23 mouse cellular contexts compared by ENCODE assay signal in the genomic region with DNA sequence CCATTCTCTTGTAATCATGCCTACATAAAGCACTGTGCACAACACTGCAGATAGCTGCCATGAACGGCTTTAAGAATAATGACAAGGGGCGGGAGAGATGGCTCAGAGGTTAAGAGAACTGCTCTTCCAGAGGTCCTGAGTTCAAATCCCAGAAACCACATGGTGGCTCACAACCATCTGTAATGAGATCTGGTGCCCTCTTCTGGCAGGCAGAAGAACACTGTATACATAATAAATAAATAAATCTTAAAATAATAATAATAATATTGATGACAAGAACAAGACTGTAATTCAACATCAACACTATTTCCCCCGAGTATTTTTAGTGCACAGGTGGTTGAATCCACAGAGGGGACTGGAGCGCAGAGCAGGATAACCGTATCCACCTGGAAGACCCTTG. TPM values are rescaled to one million over a fixed set of nuclear protein-coding genes. Genes with fewer than 3 reads are reported as not detected.
A peak's percentile ranks its signal among the peaks of the same experiment; 100 is the strongest.
DNase-seq lines count a peak whose midpoint lies in the region; ATAC-seq and TF ChIP-seq lines count a peak whose summit lies in the region.
"Had no signal": no experiment of that assay in that cellular context is flagged by ENCODE, and none has a peak within 500 bp of the region (broad histone marks: within the 10 kb centered on the region; RNA-seq: fewer than 3 reads in every experiment).

No protein-coding gene starts in this region.

- no peaks in the 10 kb centered on the region for H3K27me3 ChIP-seq in intestine, postnatal 0 days (replicated peaks; ENCODE audit: control insufficient read depth, insufficient read depth, low read length)
- H3K27me3 ChIP-seq in intestine, embryonic 15.5 days (replicated peaks): no peaks in the 10 kb centered on the region
- no peaks in the 10 kb centered on the region for H3K27me3 ChIP-seq in midbrain, postnatal 0 days (ENCODE audit: insufficient read depth, low read length)
- no peaks in the 10 kb centered on the region for H3K27me3 ChIP-seq in midbrain, embryonic 16.5 days (ENCODE audit: control insufficient read depth, insufficient read depth, low read depth, low read length)
- H3K27me3 ChIP-seq: forebrain, embryonic 13.5 days; heart, embryonic 15.5 days had no signal

- H3K4me2 ChIP-seq in intestine, postnatal 0 days (replicated peaks; ENCODE audit: low read depth): no peak overlapping the region
- H3K4me2 ChIP-seq in intestine, embryonic 15.5 days (replicated peaks): no peak overlapping the region
- H3K4me2 ChIP-seq in midbrain, postnatal 0 days (ENCODE audit: low read depth, low read length, poor library complexity, severe bottlenecking): no peak overlapping the region
- H3K4me2 ChIP-seq in midbrain, embryonic 16.5 days (ENCODE audit: low read length): no peak overlapping the region
- H3K4me2 ChIP-seq: forebrain, embryonic 13.5 days; heart, embryonic 11.5 days; heart, embryonic 15.5 days; hindbrain, embryonic 14.5 days had no signal

- DNase-seq in left cerebral cortex, adult 2 months (ENCODE audit: extremely low spot score in 1 of 2, low spot score in 2 of 2): no peak
- DNase-seq in left cerebral cortex, postnatal 14 days (ENCODE audit: low spot score in 2 of 2): no peak
- DNase-seq in midbrain, postnatal 0 days (ENCODE audit: low spot score): no peak
- DNase-seq in retina, postnatal 1 day: no peak
- DNase-seq: adrenal gland, adult 8-10 months; adrenal gland, postnatal 36 days; cerebellum, adult 2 months; cerebellum, postnatal 10 days; forebrain, postnatal 0 days; gastrocnemius, postnatal 36 days; heart, adult 11 months; heart, postnatal 14 days had no signal

- H3K4me1 ChIP-seq in intestine, postnatal 0 days (replicated peaks; ENCODE audit: control insufficient read depth, insufficient read depth, low read length): no peaks in the 10 kb centered on the region
- peaks cover 3% of the 10 kb centered on the region; the same call in 1 of the 2 replicates for H3K4me1 ChIP-seq in intestine, embryonic 15.5 days (replicated peaks)
- H3K4me1 ChIP-seq in midbrain, postnatal 0 days (ENCODE audit: insufficient read depth, low read length): no peaks in the 10 kb centered on the region
- H3K4me1 ChIP-seq in midbrain, embryonic 16.5 days (ENCODE audit: control insufficient read depth, insufficient read depth, low read length): peaks cover 13% of the 10 kb centered on the region

- TF ChIP-seq CTCF in intestine, postnatal 0 days (IDR thresholded peaks at IDR 0.05; ENCODE audit: low read depth): peak; percentile 41
- TF ChIP-seq CTCF in left cerebral cortex, adult 2 months (IDR thresholded peaks at IDR 0.05): peak; percentile 39
- TF ChIP-seq CTCF in midbrain, postnatal 0 days (IDR thresholded peaks at IDR 0.05): peak; percentile 49

- no peak overlapping the region for H3K9ac ChIP-seq in intestine, postnatal 0 days (ENCODE audit: low read depth, low read length)
- no peak overlapping the region for H3K9ac ChIP-seq in intestine, embryonic 15.5 days
- H3K9ac ChIP-seq in midbrain, postnatal 0 days (replicated peaks; ENCODE audit: low read length, poor library complexity, severe bottlenecking): no peak overlapping the region
- no peak overlapping the region for H3K9ac ChIP-seq in midbrain, embryonic 16.5 days (ENCODE audit: low read depth, low read length)
- H3K9ac ChIP-seq: forebrain, embryonic 13.5 days; forebrain, postnatal 0 days; heart, embryonic 15.5 days; hindbrain, embryonic 14.5 days had no signal

- H3K36me3 ChIP-seq in intestine, postnatal 0 days (ENCODE audit: control insufficient read depth, insufficient read depth): no peaks in the 10 kb centered on the region
- no peaks in the 10 kb centered on the region for H3K36me3 ChIP-seq in intestine, embryonic 15.5 days
- peaks cover 15% of the 10 kb centered on the region; the same call in 1 of the 2 replicates for H3K36me3 ChIP-seq in midbrain, postnatal 0 days (ENCODE audit: insufficient read depth, low read length)
- peaks cover 14% of the 10 kb centered on the region for H3K36me3 ChIP-seq in midbrain, embryonic 16.5 days (ENCODE audit: control insufficient read depth, insufficient read depth, low read length)
- H3K36me3 ChIP-seq: heart, embryonic 15.5 days had no signal

- no peak for ATAC-seq in intestine, postnatal 0 days
- ATAC-seq in intestine, embryonic 15.5 days: no peak
- ATAC-seq in midbrain, postnatal 0 days (ENCODE audit: low FRiP score): no peak
- no peak for ATAC-seq in midbrain, embryonic 16.5 days
- ATAC-seq: forebrain, embryonic 13.5 days; forebrain, postnatal 0 days had no signal

- intact Hi-C loops in left cerebral cortex, adult 2 months (cut with DNase I): loop anchor here (5.0 kb wide), 1 partner anchor 149 kb away; no protein-coding TSS in a partner anchor
- intact Hi-C loops in left cerebral cortex, postnatal 14 days (cut with DNase I): no loop called here

- no peaks in the 10 kb centered on the region for H3K9me3 ChIP-seq in intestine, postnatal 0 days (ENCODE audit: control insufficient read depth)
- H3K9me3 ChIP-seq in intestine, embryonic 15.5 days: no peaks in the 10 kb centered on the region
- no peaks in the 10 kb centered on the region for H3K9me3 ChIP-seq in midbrain, postnatal 0 days (ENCODE audit: low read length)
- H3K9me3 ChIP-seq in midbrain, embryonic 16.5 days (replicated peaks; ENCODE audit: control insufficient read depth, low read length, poor library complexity, severe bottlenecking): no peaks in the 10 kb centered on the region
- H3K9me3 ChIP-seq: embryonic facial prominence, embryonic 10.5 days; forebrain, embryonic 13.5 days; heart, embryonic 15.5 days had no signal

- no peak overlapping the region for H3K27ac ChIP-seq in intestine, postnatal 0 days (ENCODE audit: low read depth, low read length)
- H3K27ac ChIP-seq in intestine, embryonic 15.5 days: no peak overlapping the region
- no peak overlapping the region for H3K27ac ChIP-seq in left cerebral cortex, adult 2 months
- no peak overlapping the region for H3K27ac ChIP-seq in midbrain, postnatal 0 days (ENCODE audit: low read depth, low read length)
- H3K27ac ChIP-seq in midbrain, embryonic 16.5 days (ENCODE audit: low read length): no peak overlapping the region
- H3K27ac ChIP-seq: embryonic facial prominence, embryonic 10.5 days; forebrain, embryonic 13.5 days; heart, embryonic 15.5 days; hindbrain, embryonic 14.5 days had no signal

- 86% methylated on average over 5 of the region's 5 CpGs for WGBS in intestine, postnatal 0 days
- 90% methylated on average over 5 of the region's 5 CpGs for WGBS in intestine, embryonic 15.5 days
- WGBS in midbrain, postnatal 0 days: 93% methylated on average over 5 of the region's 5 CpGs
- 94% methylated on average over 5 of the region's 5 CpGs for WGBS in midbrain, embryonic 16.5 days

- no peak overlapping the region for H3K4me3 ChIP-seq in intestine, postnatal 0 days (ENCODE audit: low read depth, low read length)
- no peak overlapping the region for H3K4me3 ChIP-seq in intestine, embryonic 15.5 days (replicated peaks)
- H3K4me3 ChIP-seq in left cerebral cortex, adult 2 months: no peak overlapping the region
- no peak overlapping the region for H3K4me3 ChIP-seq in midbrain, postnatal 0 days (ENCODE audit: low read depth, low read length)
- H3K4me3 ChIP-seq in midbrain, embryonic 16.5 days (ENCODE audit: low read depth, low read length): no peak overlapping the region
- H3K4me3 ChIP-seq: embryonic facial prominence, embryonic 10.5 days; forebrain, embryonic 13.5 days; heart, embryonic 15.5 days had no signal

RNA-seq across cellular contexts. Expression of a gene that starts 31.8 kb away (rescaled TPM):
- polyA plus RNA-seq in intestine, postnatal 0 days (2015; fragmentation: Nextera tagmentation; extraction: Ambion mirVana): 0.26 and 0.37 TPM in 2 replicates
- 3.9 and 4.0 TPM in 2 replicates for polyA plus RNA-seq in intestine, embryonic 15.5 days (2015; fragmentation: Nextera tagmentation; extraction: Ambion mirVana)
- total RNA-seq in left cerebral cortex, adult 2 months (2021): 1 to 10 TPM; 2.0 to 2.3 TPM
- 1 to 10 TPM; 5.1 to 6.0 TPM for total RNA-seq in left cerebral cortex, postnatal 14 days (2021)
- 0.09 and 0.27 TPM in 2 replicates for total RNA-seq in midbrain, postnatal 0 days (2014; rRNA removed)
- 0.26 and 0.30 TPM in 2 replicates for polyA plus RNA-seq in midbrain, postnatal 0 days (2015; fragmentation: Nextera tagmentation; extraction: Ambion mirVana)
- polyA plus RNA-seq in midbrain, embryonic 16.5 days (2015; fragmentation: Nextera tagmentation; extraction: Ambion mirVana): 0.14 TPM in 1 of 2 replicates, not detected in the other
- total RNA-seq: hematopoietic stem cell, adult 5-6 weeks had no signal

RNA-seq across cellular contexts. Expression of a gene that starts 47.1 kb away (rescaled TPM):
- not detected in 2 replicates for polyA plus RNA-seq in intestine, postnatal 0 days (2015; fragmentation: Nextera tagmentation; extraction: Ambion mirVana)
- 0.57 TPM in 1 of 2 replicates, not detected in the other for polyA plus RNA-seq in intestine, embryonic 15.5 days (2015; fragmentation: Nextera tagmentation; extraction: Ambion mirVana)
- not detected for total RNA-seq in left cerebral cortex, adult 2 months (2021)
- not detected for total RNA-seq in left cerebral cortex, postnatal 14 days (2021)
- not detected in 2 replicates for total RNA-seq in midbrain, postnatal 0 days (2014; rRNA removed)
- 0.26 TPM in 1 of 2 replicates, not detected in the other for polyA plus RNA-seq in midbrain, postnatal 0 days (2015; fragmentation: Nextera tagmentation; extraction: Ambion mirVana)
- polyA plus RNA-seq in midbrain, embryonic 16.5 days (2015; fragmentation: Nextera tagmentation; extraction: Ambion mirVana): not detected in 2 replicates
- total RNA-seq: adrenal gland, adult 8-10 months; adrenal gland, postnatal 36 days; ES-E14; forebrain, postnatal 0 days; gastrocnemius, adult 8-10 months; gastrocnemius, postnatal 36 days; heart, postnatal 14 days; hematopoietic stem cell, adult 5-6 weeks had no signal
- polyA plus RNA-seq: cerebellum, adult 2 months; forebrain, embryonic 13.5 days; forebrain, postnatal 0 days; heart, embryonic 11.5 days; hindbrain, embryonic 14.5 days had no signal
